Mouse (Mus musculus): Measurements from ENCODE around the gene Hadh. TPM values are rescaled to one million over a fixed set of nuclear protein-coding genes. Genes with fewer than 3 reads are reported as not detected.
A peak's percentile ranks its signal among the peaks of the same experiment; 100 is the strongest.

Hadh gene
- 106 TPM in 2 replicates for polyA plus RNA-seq (2012; rRNA removed)
- 116 and 123 TPM in 2 replicates for polyA plus RNA-seq (2014; fragmentation: Nextera tagmentation; extraction: Ambion mirVana)

DNA sequence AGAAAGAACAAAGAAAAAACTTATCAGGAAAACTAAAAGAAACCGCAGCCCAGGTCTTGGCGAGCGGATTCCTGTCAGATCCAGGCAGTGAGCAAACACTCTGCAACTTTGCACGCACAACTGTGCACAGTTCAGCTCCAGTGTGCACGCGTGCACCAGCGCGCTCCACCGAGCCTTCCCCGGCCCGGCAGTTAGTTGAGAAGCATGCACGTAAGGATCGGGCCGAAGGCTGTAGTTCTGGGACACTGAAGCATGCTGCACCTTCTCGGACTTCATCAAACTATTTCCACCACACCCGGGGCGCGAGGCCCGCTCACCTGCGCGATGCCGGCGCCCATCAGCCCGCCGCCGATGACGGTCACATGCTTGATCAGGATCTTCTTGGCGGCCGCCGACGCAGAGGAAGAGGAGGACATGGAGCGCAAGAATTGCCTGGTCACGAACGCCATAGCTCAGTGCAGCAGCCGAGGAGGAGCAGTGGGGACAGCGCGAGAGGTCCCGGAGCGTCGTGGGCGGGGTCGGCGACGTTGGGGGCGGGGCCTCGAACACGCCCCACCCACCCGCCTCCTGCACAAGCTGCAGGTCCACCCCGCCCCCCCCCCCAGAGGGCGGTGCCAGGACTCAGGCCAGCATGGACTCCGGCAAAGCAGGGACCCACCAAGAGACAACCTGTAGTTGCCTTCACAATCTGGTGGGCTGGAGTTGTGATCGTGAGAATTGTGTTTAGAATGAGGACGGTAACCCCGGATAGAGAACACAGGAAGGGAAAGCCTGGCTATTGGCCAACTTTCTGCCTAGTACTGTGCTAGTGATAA lies at the start of gene Hadh:
Gene Hadh, minus strand, starts transcription at position 543 of the 815 bp plus-strand sequence.
- under 1% methylated on average over 51 of the region's 54 CpGs for WGBS
- peak; percentile 90 for DNase-seq (ENCODE audit: low spot score)
- Histone ChIP-seq H3K4me1 (ENCODE audit: control insufficient read depth, insufficient read depth, low read length) (peaks cover 35% of the 10 kb centered on the region), H3K36me3 (ENCODE audit: control insufficient read depth, insufficient read depth, low read length) (peaks cover 5% of the 10 kb centered on the region; the same call in 1 of the 2 replicates), H3K9me3 (ENCODE audit: control insufficient read depth, low read length) (no peaks in the 10 kb centered on the region), H3K4me2 (replicated peaks; ENCODE audit: low read depth, low read length, severe bottlenecking) (peak within 1 kb of the TSS; percentile 59), H3K27ac (replicated peaks; ENCODE audit: low read depth, low read length) (peak within 1 kb of the TSS; percentile 72), H3K4me3 (replicated peaks; ENCODE audit: low read length) (peak within 1 kb of the TSS; percentile 87), H3K9ac (ENCODE audit: low read depth, low read length, severe bottlenecking) (peak within 1 kb of the TSS; percentile 73), H3K27me3 (ENCODE audit: control insufficient read depth, insufficient read depth, low read length) (no peaks in the 10 kb centered on the region)
- peak; percentile 92 for ATAC-seq (ENCODE audit: low FRiP score, low read depth)
- no peak for TF ChIP-seq POLR2A (IDR thresholded peaks at IDR 0.05; ENCODE audit: borderline replicate concordance, extremely low read depth, insufficient read depth, insufficient read length)

DNA sequence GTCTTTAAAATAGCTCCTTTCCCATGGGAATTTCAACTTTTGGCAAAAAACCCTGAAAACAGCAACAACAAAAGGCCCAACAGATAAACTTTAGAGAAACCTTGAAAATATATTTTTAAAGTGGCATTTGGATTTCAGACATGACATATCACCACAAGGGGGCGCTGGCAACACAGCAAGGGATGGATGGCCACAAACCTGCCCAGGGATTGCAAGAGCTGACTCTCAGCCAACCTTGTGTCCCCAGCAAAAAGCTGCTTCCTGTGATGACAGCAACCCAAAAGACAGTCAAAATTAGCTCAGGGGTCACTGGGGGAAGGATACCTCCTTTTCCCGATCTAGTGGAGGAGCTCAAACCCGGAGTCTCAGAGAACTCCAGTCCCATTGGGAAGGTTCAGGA lies 48.3 kb upstream of the Hadh start:
- 6% methylated on average over 3 of the region's 3 CpGs for WGBS

DNA sequence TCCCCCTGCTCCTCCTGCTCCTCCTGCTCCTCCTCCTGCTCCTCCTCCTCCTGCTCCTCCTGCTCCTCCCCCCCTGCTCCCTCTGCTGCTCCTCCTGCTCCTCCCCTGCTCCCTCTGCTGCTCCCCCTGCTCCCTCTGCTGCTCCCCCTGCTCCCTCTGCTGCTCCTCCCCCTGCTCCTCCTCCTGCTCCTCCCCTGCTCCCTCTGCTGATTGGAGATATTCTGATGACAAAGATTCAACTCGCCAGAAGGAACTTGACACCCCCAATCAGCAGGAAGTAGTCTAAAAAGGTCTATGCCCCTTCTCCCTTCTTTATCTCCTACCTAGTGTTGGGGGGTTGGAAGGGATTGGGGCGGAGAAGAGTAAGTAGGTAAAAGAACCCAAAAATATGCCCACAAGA lies 46.3 kb upstream of the Hadh start:
- WGBS = 59% methylated on average over 2 of the region's 2 CpGs

More for the DNA sequence above, 48.3 kb upstream of the Hadh start:
- DNase-seq (ENCODE audit: low spot score) (peak; percentile 84), ATAC-seq (ENCODE audit: low FRiP score, low read depth) (peak; percentile 44; the same call in 1 of the 2 replicates)
- H3K27me3 ChIP-seq (ENCODE audit: control insufficient read depth, insufficient read depth, low read length) = no peaks in the 10 kb centered on the region
- H3K9me3 ChIP-seq (ENCODE audit: control insufficient read depth, low read length) = no peaks in the 10 kb centered on the region
- H3K36me3 ChIP-seq (ENCODE audit: control insufficient read depth, insufficient read depth, low read length) = no peaks in the 10 kb centered on the region
- no peak overlapping the region for H3K9ac ChIP-seq (ENCODE audit: low read depth, low read length, severe bottlenecking)
- peak overlapping the region; percentile 41 for H3K4me2 ChIP-seq (replicated peaks; ENCODE audit: low read depth, low read length, severe bottlenecking)
- TF ChIP-seq POLR2A (IDR thresholded peaks at IDR 0.05; ENCODE audit: borderline replicate concordance, extremely low read depth, insufficient read depth, insufficient read length) = no peak
- H3K4me1 ChIP-seq (ENCODE audit: control insufficient read depth, insufficient read depth, low read length) = peaks cover 17% of the 10 kb centered on the region
- H3K27ac ChIP-seq (replicated peaks; ENCODE audit: low read depth, low read length) = no peak overlapping the region
- H3K4me3 ChIP-seq (replicated peaks; ENCODE audit: low read length) = no peak overlapping the region; the same call in 1 of the 2 replicates

DNA sequence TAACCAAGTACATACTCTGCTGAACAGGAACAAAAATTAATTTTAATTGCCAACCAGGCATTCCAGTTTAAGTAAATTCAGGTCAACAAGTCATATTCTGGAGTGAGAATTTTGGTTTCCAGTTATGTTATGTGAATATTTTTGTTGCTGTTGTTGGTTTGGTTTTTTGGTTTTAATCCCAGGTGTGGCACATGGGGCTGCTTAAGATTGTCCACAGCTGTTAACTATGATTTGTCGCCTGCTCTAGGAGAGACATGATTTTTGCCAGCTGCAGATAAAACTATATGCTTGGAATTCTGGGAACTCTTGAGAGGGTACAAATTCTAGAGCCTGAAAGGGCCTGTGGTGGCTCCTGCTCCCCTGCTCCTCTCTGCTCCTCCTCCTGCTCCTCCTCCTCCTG lies 45.2 kb upstream of the Hadh start:
- H3K9me3 ChIP-seq (ENCODE audit: control insufficient read depth, low read length) = no peaks in the 10 kb centered on the region
- TF ChIP-seq POLR2A (IDR thresholded peaks at IDR 0.05; ENCODE audit: borderline replicate concordance, extremely low read depth, insufficient read depth, insufficient read length) = no peak
- no peak overlapping the region for H3K9ac ChIP-seq (ENCODE audit: low read depth, low read length, severe bottlenecking)
- no peak for DNase-seq (ENCODE audit: low spot score)
- no peak overlapping the region for H3K4me2 ChIP-seq (replicated peaks; ENCODE audit: low read depth, low read length, severe bottlenecking)
- no peaks in the 10 kb centered on the region for H3K36me3 ChIP-seq (ENCODE audit: control insufficient read depth, insufficient read depth, low read length)
- H3K27me3 ChIP-seq (ENCODE audit: control insufficient read depth, insufficient read depth, low read length) = no peaks in the 10 kb centered on the region
- 52% methylated on average over 1 of the region's 1 CpGs for WGBS
- ATAC-seq (ENCODE audit: low FRiP score, low read depth) = no peak
- no peak overlapping the region for H3K4me3 ChIP-seq (replicated peaks; ENCODE audit: low read length)
- H3K27ac ChIP-seq (replicated peaks; ENCODE audit: low read depth, low read length) = no peak overlapping the region
- peaks cover 16% of the 10 kb centered on the region for H3K4me1 ChIP-seq (ENCODE audit: control insufficient read depth, insufficient read depth, low read length)

More for the DNA sequence above, 46.3 kb upstream of the Hadh start:
- no peak for TF ChIP-seq POLR2A (IDR thresholded peaks at IDR 0.05; ENCODE audit: borderline replicate concordance, extremely low read depth, insufficient read depth, insufficient read length)
- Histone ChIP-seq H3K4me3 (replicated peaks; ENCODE audit: low read length) (no peak overlapping the region), H3K27ac (replicated peaks; ENCODE audit: low read depth, low read length) (no peak overlapping the region), H3K9me3 (ENCODE audit: control insufficient read depth, low read length) (no peaks in the 10 kb centered on the region), H3K4me1 (ENCODE audit: control insufficient read depth, insufficient read depth, low read length) (peaks cover 17% of the 10 kb centered on the region), H3K4me2 (replicated peaks; ENCODE audit: low read depth, low read length, severe bottlenecking) (no peak overlapping the region), H3K9ac (ENCODE audit: low read depth, low read length, severe bottlenecking) (no peak overlapping the region), H3K36me3 (ENCODE audit: control insufficient read depth, insufficient read depth, low read length) (no peaks in the 10 kb centered on the region), H3K27me3 (ENCODE audit: control insufficient read depth, insufficient read depth, low read length) (no peaks in the 10 kb centered on the region)
- ATAC-seq (ENCODE audit: low FRiP score, low read depth) = no peak
- no peak for DNase-seq (ENCODE audit: low spot score)

DNA sequence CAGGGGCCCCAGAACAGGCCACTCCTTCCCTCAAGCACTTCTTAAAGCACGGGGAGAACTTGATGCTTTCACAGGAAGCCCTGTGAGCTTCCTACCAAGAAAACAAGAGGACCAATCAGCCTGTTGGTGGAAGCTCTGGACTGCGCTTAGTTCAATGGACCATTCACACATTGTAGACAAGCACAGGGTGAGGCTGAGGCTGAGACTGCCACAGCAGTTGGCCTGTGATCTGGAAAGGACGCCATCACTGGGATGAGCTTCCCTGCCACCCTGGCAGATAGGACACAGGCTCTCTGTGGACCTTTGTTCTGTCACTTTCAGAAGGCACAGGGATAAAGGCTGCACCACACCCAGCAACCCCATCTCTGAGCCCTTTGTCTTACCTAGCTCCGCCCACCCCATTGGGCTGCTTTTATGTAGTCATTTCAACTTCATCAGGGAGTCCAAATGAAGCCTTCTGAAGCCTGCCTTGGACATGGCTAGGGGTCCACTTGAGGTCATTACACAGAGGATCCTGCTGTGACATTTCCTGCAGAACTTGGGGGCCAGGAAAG lies 44.1 kb upstream of the Hadh start:
- Histone ChIP-seq H3K4me2 (replicated peaks; ENCODE audit: low read depth, low read length, severe bottlenecking) (peak overlapping the region; percentile 13; the same call in 1 of the 2 replicates), H3K4me1 (ENCODE audit: control insufficient read depth, insufficient read depth, low read length) (peaks cover 12% of the 10 kb centered on the region), H3K36me3 (ENCODE audit: control insufficient read depth, insufficient read depth, low read length) (no peaks in the 10 kb centered on the region), H3K9ac (ENCODE audit: low read depth, low read length, severe bottlenecking) (no peak overlapping the region), H3K9me3 (ENCODE audit: control insufficient read depth, low read length) (no peaks in the 10 kb centered on the region), H3K27me3 (ENCODE audit: control insufficient read depth, insufficient read depth, low read length) (no peaks in the 10 kb centered on the region), H3K4me3 (replicated peaks; ENCODE audit: low read length) (no peak overlapping the region), H3K27ac (replicated peaks; ENCODE audit: low read depth, low read length) (no peak overlapping the region)
- DNase-seq (ENCODE audit: low spot score) (no peak), ATAC-seq (ENCODE audit: low FRiP score, low read depth) (no peak)
- 52% methylated on average over 4 of the region's 4 CpGs for WGBS
- TF ChIP-seq POLR2A (IDR thresholded peaks at IDR 0.05; ENCODE audit: borderline replicate concordance, extremely low read depth, insufficient read depth, insufficient read length) = no peak
